Mouse (Mus musculus): Measurements from ENCODE around the gene Faim2.

Faim2 gene

GRCm38 (mm10) chr15:99463194-99463593 lies 64.8 kb downstream of the Faim2 start:
- in situ Hi-C loops (cut with MboI): no loop called here

DNA sequence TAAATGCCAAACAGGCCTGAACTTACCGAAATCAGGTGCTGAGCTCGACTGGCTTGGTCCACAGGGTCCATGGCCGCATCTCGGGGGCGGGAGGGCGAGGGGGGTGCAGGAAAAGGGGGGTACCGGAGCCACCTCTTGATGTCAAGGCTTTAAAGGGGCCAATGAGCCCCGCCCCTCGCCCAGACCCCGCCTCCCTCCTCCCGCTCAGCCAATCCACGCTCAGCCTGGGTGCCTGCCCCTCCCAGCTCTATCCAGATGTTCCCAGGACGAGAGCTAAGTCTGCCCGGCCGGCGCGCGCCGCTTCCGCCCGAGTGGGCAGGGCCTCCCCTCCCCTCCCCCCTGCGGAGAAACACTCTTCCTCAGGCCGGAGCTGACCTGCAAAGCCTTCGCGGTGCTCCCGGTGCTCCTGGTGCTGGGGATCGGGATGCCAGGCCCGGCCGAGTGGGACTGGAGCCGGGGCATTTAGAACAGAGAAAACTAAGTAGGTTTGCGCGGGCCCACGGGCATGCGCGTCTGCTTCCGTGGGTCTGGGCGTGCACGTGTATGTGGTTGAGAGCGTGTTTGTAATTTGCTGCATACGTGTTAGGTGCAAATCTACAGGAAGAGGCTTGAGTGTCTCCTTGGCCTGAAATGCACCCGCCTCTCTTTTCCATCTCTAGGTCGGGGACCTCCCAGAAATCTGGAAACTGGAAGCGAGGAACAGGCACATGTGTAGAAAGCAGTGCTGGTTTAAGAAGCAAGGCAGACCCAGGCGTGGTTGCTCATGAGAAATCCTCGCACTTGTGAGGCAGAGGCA lies 70.2 kb downstream of the Faim2 start, which contains the start of gene Nckap5l:
Gene Nckap5l, minus strand, starts transcription at position 143 of the 796 bp plus-strand sequence.
- in situ Hi-C loops (cut with MboI): no loop called here

- in situ Hi-C loops (cut with MboI): no loop called here
These were observed 70.9 kb downstream of the Faim2 start for GRCm38 (mm10) chr15:99456963-99457605.

GRCm38 (mm10) chr15:99456338-99456962 lies 71.5 kb downstream of the Faim2 start:
- in situ Hi-C loops (cut with MboI): no loop called here

GRCm38 (mm10) chr15:99455415-99455814 lies 72.5 kb downstream of the Faim2 start:
- in situ Hi-C loops (cut with MboI): no loop called here

GRCm38 (mm10) chr15:99454585-99455279 lies 73.2 kb downstream of the Faim2 start:
- in situ Hi-C loops (cut with MboI): no loop called here

GRCm38 (mm10) chr15:99453153-99453900 lies 74.6 kb downstream of the Faim2 start:
- in situ Hi-C loops (cut with MboI): no loop called here

GRCm38 (mm10) chr15:99449751-99450280 lies 78.1 kb downstream of the Faim2 start:
- in situ Hi-C loops (cut with MboI): no loop called here

DNA sequence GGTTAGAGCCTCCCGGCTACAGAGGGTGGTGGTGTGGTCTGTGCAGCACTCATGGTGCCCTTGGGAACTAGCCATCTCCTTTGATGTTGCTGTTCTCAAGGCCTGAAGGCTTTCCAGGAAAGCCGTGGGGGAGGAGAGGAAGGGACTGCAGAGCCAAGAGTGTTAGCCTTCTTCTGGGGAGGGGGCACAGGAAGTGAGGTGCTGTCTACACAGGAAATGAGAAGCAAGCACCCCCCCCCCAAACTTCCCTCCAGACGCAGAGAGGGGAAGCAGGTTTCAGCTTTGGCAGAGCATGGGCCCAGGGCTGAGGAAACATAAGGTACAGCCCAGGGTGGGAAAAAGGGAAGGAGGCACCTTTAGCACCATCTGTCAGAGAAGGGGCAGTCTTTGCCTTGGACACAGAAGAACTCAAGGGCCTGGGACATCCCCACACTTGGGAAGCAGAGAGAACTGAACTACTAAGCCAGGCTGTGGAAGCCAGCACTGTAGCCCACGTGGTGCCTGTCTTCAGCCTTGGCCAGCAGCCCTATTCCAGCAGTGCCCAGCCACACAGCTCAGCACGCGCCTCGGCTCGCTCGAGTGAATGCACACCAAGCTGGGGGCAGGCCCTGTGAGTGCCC lies 78.7 kb downstream of the Faim2 start:
- in situ Hi-C loops (cut with MboI): no loop called here

All from mature B cell (primary cell).